Mouse (Mus musculus) CD4-positive naive resting alpha-beta T cell, adult 57 days (primary cell): ENCODE measurements around the gene Rtp3. TPM values are rescaled to one million over a fixed set of nuclear protein-coding genes. Genes with fewer than 3 reads are reported as not detected.

Source experiments
- total RNA-seq: library from RNA; stranded (reverse); gene quantifications from one replicate; pipeline ENCODE4 v1.2.4, GENCODE M21; 2023

Rtp3 gene
- total RNA-seq: not detected

DNA sequence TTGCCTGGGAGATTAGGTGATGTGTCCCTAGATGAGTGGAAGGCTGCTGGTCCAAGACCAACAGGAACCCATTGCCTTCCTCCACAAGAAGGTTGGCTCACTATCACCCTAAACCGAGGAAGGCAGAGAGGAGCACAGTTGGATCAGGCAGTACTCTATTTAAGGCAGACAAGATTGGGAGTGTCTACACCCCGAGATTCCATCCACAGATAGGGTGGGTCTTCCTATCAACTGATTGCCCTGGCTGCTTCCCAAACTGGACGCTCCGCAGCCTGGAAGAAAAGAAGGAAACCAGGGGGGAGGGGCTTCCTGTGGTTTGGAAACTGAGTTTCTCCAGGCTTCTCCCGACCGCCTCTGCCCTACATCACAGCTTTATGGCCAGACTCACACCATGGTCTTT, at the start of gene Rtp3:
Gene Rtp3 (minus strand): TSS at position 380 of the 400 bp plus-strand sequence.

GRCm38 (mm10) chr9:111019022-111019421, 28.6 kb upstream of the Rtp3 start, which contains the start of gene Ltf:
Gene Ltf, plus strand, starts transcription at chr9:111019271.

DNA sequence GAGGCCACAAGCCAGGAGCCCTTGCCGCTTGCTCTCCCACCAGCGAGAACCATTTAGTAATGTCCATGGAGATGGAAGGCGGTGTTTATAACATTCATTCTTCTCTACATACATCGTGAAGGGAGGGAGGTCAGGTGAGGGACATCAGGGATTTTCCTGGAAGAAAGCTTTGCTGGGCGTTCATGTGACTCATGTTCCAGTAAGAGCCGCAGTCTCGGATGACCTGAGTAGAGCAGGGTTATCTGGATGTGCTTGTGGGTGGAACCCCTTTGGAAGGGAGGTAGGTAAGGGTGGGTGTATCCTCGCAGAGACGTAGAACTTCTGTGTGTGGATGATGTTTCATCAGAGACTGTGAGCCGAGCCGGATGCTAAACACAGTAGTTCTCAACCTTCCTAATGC, 39.0 kb downstream of the Rtp3 start, which contains the start of gene Lrrc2:
Gene Lrrc2 (plus strand): TSS at position 149 of the 400 bp plus-strand sequence.

DNA sequence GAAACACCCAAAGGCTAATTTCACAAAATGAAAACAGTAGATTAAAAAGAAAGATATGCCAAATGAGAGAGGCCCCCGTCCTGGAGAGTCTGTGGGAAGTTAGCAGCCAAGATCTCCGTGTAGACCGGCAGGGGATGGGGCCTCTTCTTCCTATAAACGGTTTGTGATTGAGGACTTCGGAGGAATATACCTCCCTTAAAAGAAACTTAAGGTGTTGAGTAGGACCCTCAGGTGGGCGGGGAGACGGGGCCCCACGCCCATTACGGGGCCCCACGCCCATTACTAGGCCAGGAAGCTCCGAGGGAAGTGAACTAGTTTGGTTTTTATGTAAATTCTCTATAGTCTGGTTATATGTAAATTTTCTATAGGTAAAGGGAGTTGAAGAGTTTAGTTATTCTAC, 44.5 kb downstream of the Rtp3 start, which contains the start of gene Tdgf1:
Gene Tdgf1 (minus strand): TSS at position 233 of the 400 bp plus-strand sequence.

Other genes starting within 250 kb of the Rtp3 start
- not detected for gene Myl3, start 248.7 kb downstream of the Rtp3 start, total RNA-seq
- not detected for gene Pth1r, start 243.4 kb downstream of the Rtp3 start, total RNA-seq
- not detected for gene Prss42, start 192.4 kb downstream of the Rtp3 start, total RNA-seq
- gene Prss44, start 176.6 kb downstream of the Rtp3 start, total RNA-seq: not detected
- not detected for gene Prss43, start 163.9 kb downstream of the Rtp3 start, total RNA-seq
- not detected for gene Prss45, start 156.0 kb downstream of the Rtp3 start, total RNA-seq
- not detected for gene Prss46, start 146.1 kb downstream of the Rtp3 start, total RNA-seq
- not detected for gene Prss50, start 132.6 kb downstream of the Rtp3 start, total RNA-seq
- 526 TPM for gene Als2cl, start 110.7 kb downstream of the Rtp3 start, total RNA-seq
- gene Tmie, start 110.5 kb downstream of the Rtp3 start, total RNA-seq: 29.7 TPM
- 4.1 TPM for gene Fam240a, start 73.7 kb downstream of the Rtp3 start, total RNA-seq
- 1.3 TPM for gene Tdgf1, start 44.4 kb downstream of the Rtp3 start, total RNA-seq
- 0.27 TPM for gene Lrrc2, start 39.0 kb downstream of the Rtp3 start, total RNA-seq
- 4.3 TPM for gene Ltf, start 28.7 kb upstream of the Rtp3 start, total RNA-seq
- 4.1 TPM for gene Ccrl2, start 66.9 kb upstream of the Rtp3 start, total RNA-seq
- 31.9 TPM for gene Lrrfip2, start 127.0 kb upstream of the Rtp3 start, total RNA-seq